Mouse (Mus musculus) heart, embryonic 16.5 days (tissue): ENCODE results near the gene Sgta. TPM values are rescaled to one million over a fixed set of nuclear protein-coding genes. Genes with fewer than 3 reads are reported as not detected.
A peak's percentile ranks its signal among the peaks of the same experiment; 100 is the strongest.
"Not testable (repeated sequence)": the region's sequence is repeated elsewhere in the genome, so short reads cannot be mapped to it uniquely, and the experiment has no call there.

ENCODE experiments used
- ATAC-seq: fragments of 200-750 bp; cut with Nextera tagmentation; replicated peaks from 2 replicates; pipeline ENCODE4 v1.8.0; 2017; ENCODE audit warnings: moderate number of reproducible peaks; ENCODE audit not compliant: insufficient read depth, low FRiP score; ENCODE audit errors: extremely low read depth
- H3K27ac ChIP-seq: fragments of 300-500 bp; sonication (generic); 2 replicates; pipeline ENCODE4 v1.5.1; 2014; ENCODE audit warnings: mild to moderate bottlenecking, low read length, control low read depth, moderate library complexity
- H3K27me3 ChIP-seq: fragments of 300-500 bp; sonication (generic); 2 replicates; pipeline ENCODE4 v1.6.1; 2014; ENCODE audit warnings: low read length, mixed read lengths; ENCODE audit not compliant: control insufficient read depth, insufficient read depth
- H3K36me3 ChIP-seq: fragments of 300-500 bp; sonication (generic); 2 replicates; pipeline ENCODE4 v1.6.1; 2014; ENCODE audit not compliant: control insufficient read depth, insufficient read depth
- H3K4me1 ChIP-seq: fragments of 300-500 bp; sonication (generic); 2 replicates; pipeline ENCODE4 v1.6.1; 2014; ENCODE audit warnings: low read length, mixed read lengths; ENCODE audit not compliant: control insufficient read depth, insufficient read depth
- H3K4me2 ChIP-seq: fragments of 300-500 bp; sonication (generic); 2 replicates; pipeline ENCODE4 v1.6.1; 2014; ENCODE audit warnings: low read depth, mild to moderate bottlenecking, control low read depth, low read length
- H3K4me3 ChIP-seq: fragments of 300-500 bp; sonication (generic); 2 replicates; pipeline ENCODE4 v1.5.1; 2014; ENCODE audit warnings: mild to moderate bottlenecking, control low read depth, low read length
- H3K9ac ChIP-seq: fragments of 300-500 bp; sonication (generic); 2 replicates; pipeline ENCODE4 v1.6.1; 2014; ENCODE audit warnings: low read length, control low read depth
- H3K9me3 ChIP-seq: fragments of 300-500 bp; sonication (generic); replicated peaks from 2 replicates; pipeline ENCODE4 v1.6.1; 2016; ENCODE audit warnings: low read length; ENCODE audit not compliant: control insufficient read depth
- WGBS: fragments of 180-500 bp; shearing (Covaris S2); extraction: QIAGEN DNeasy Blood & Tissue Kit; methylation state at CpG from one replicate; pipeline ENCODE4 v1.1.7; 2014; 5-methylcytosine and 5-hydroxymethylcytosine counted together
- polyA plus RNA-seq: library from polyadenylated mRNA; unstranded; fragments of >200 nt; fragmentation: Nextera tagmentation; extraction: Ambion mirVana; gene quantifications from 2 replicates; pipeline ENCODE4 v1.2.1, GENCODE M21; 2015

Sgta gene
- polyA plus RNA-seq, 1 experiment from 2014 or later, result 166 TPM

GRCm38 (mm10) chr10:81064519-81064918 lies 4.5 kb upstream of the Sgta start:
- H3K9ac ChIP-seq, H3K4me1 ChIP-seq, H3K27ac ChIP-seq, H3K27me3 ChIP-seq, H3K36me3 ChIP-seq, H3K4me2 ChIP-seq, H3K4me3 ChIP-seq, H3K9me3 ChIP-seq, ATAC-seq: not testable (repeated sequence)
- 84% methylated on average over 8 of the region's 8 CpGs for WGBS

- no peaks in the 10 kb centered on the region for H3K9me3 ChIP-seq
- no peaks in the 10 kb centered on the region for H3K36me3 ChIP-seq
- WGBS, result 58% methylated on average over 4 of the region's 4 CpGs
- no peak overlapping the region for H3K9ac ChIP-seq
- no peak overlapping the region for H3K27ac ChIP-seq
- no peaks in the 10 kb centered on the region for H3K27me3 ChIP-seq
- no peak for ATAC-seq
- no peak overlapping the region for H3K4me2 ChIP-seq
- H3K4me3 ChIP-seq, result no peak overlapping the region
- peaks cover 13% of the 10 kb centered on the region for H3K4me1 ChIP-seq
These were observed 2.7 kb upstream of the Sgta start for GRCm38 (mm10) chr10:81062710-81063109.

- WGBS, result 71% methylated on average over 6 of the region's 6 CpGs
- H3K4me2 ChIP-seq, result peak overlapping the region; percentile 86
These were observed 1.1 kb downstream of the Sgta start for GRCm38 (mm10) chr10:81058896-81059295.

GRCm38 (mm10) chr10:81057406-81058130 lies 2.4 kb downstream of the Sgta start:
- WGBS, result 91% methylated on average over 23 of the region's 23 CpGs
- H3K4me1 ChIP-seq, result peaks cover 13% of the 10 kb centered on the region
- no peak overlapping the region for H3K9ac ChIP-seq
- H3K27ac ChIP-seq, result no peak overlapping the region
- H3K9me3 ChIP-seq, result no peaks in the 10 kb centered on the region
- H3K36me3 ChIP-seq, result no peaks in the 10 kb centered on the region
- H3K4me3 ChIP-seq, result no peak overlapping the region
- H3K4me2 ChIP-seq, result no peak overlapping the region
- ATAC-seq, result no peak
- no peaks in the 10 kb centered on the region for H3K27me3 ChIP-seq

More at GRCm38 (mm10) chr10:81058896-81059295, 1.1 kb downstream of the Sgta start:
- Histone ChIP-seq H3K4me1 (peaks cover 13% of the 10 kb centered on the region), H3K9me3 (no peaks in the 10 kb centered on the region), H3K4me3 (peak overlapping the region; percentile 88), H3K27ac (no peak overlapping the region), H3K9ac (peak overlapping the region; percentile 92), H3K36me3 (no peaks in the 10 kb centered on the region), H3K27me3 (no peaks in the 10 kb centered on the region)
- ATAC-seq, result no peak

GRCm38 (mm10) chr10:81055802-81056340 lies 4.1 kb downstream of the Sgta start:
- not testable (repeated sequence) for H3K27ac ChIP-seq, ATAC-seq, H3K4me2 ChIP-seq, H3K9ac ChIP-seq, H3K27me3 ChIP-seq, H3K4me3 ChIP-seq, H3K9me3 ChIP-seq
- Histone ChIP-seq H3K36me3 (peaks cover 11% of the 10 kb centered on the region), H3K4me1 (peaks cover 13% of the 10 kb centered on the region)
- 67% methylated on average over 11 of the region's 11 CpGs for WGBS

- 80% methylated on average over 6 of the region's 6 CpGs for WGBS
- H3K9me3 ChIP-seq, result no peaks in the 10 kb centered on the region
- H3K27me3 ChIP-seq, result no peaks in the 10 kb centered on the region
- H3K36me3 ChIP-seq, result peaks cover 14% of the 10 kb centered on the region
- H3K4me1 ChIP-seq, result peaks cover 13% of the 10 kb centered on the region
- no peak overlapping the region for H3K4me2 ChIP-seq
- H3K9ac ChIP-seq, result no peak overlapping the region
- H3K4me3 ChIP-seq, result no peak overlapping the region
- ATAC-seq, result no peak
- H3K27ac ChIP-seq, result no peak overlapping the region
These were observed 4.8 kb downstream of the Sgta start for GRCm38 (mm10) chr10:81055169-81055568.

- H3K9ac ChIP-seq, result no peak overlapping the region
- WGBS, result 86% methylated on average over 5 of the region's 5 CpGs
- H3K27me3 ChIP-seq, result no peaks in the 10 kb centered on the region
- no peaks in the 10 kb centered on the region for H3K9me3 ChIP-seq
- H3K4me1 ChIP-seq, result no peaks in the 10 kb centered on the region
- no peak for ATAC-seq
- no peak overlapping the region for H3K27ac ChIP-seq
- no peak overlapping the region for H3K4me2 ChIP-seq
- no peak overlapping the region for H3K4me3 ChIP-seq
- H3K36me3 ChIP-seq, result peaks cover 40% of the 10 kb centered on the region
These were observed 7.4 kb downstream of the Sgta start for GRCm38 (mm10) chr10:81052577-81052976.

GRCm38 (mm10) chr10:81051133-81051532 lies 8.8 kb downstream of the Sgta start:
- Histone ChIP-seq H3K27me3 (no peaks in the 10 kb centered on the region), H3K4me1 (no peaks in the 10 kb centered on the region), H3K27ac (no peak overlapping the region), H3K36me3 (peaks cover 50% of the 10 kb centered on the region), H3K4me2 (no peak overlapping the region), H3K9ac (no peak overlapping the region), H3K9me3 (no peaks in the 10 kb centered on the region), H3K4me3 (no peak overlapping the region)
- 87% methylated on average over 6 of the region's 6 CpGs for whole genome bisulfite sequencing
- no peak for ATAC-seq

GRCm38 (mm10) chr10:81050645-81051044 lies 9.3 kb downstream of the Sgta start:
- Histone ChIP-seq H3K9me3 (no peaks in the 10 kb centered on the region), H3K4me1 (no peaks in the 10 kb centered on the region), H3K4me3 (no peak overlapping the region), H3K4me2 (no peak overlapping the region), H3K36me3 (peaks cover 53% of the 10 kb centered on the region), H3K9ac (no peak overlapping the region), H3K27ac (no peak overlapping the region), H3K27me3 (no peaks in the 10 kb centered on the region)
- 89% methylated on average over 4 of the region's 4 CpGs for WGBS
- ATAC-seq, result no peak
